Mouse (Mus musculus) lung, embryonic 14.5 days (tissue): ENCODE data around the gene Rad18. TPM values are rescaled to one million over a fixed set of nuclear protein-coding genes. Genes with fewer than 3 reads are reported as not detected.
"Not testable (repeated sequence)": the region's sequence is repeated elsewhere in the genome, so short reads cannot be mapped to it uniquely, and the experiment has no call there.

Experiments
- ATAC-seq: fragments of 200-750 bp; cut with Nextera tagmentation; 2 replicates; pipeline ENCODE4 v1.8.0; 2017; ENCODE audit warnings: mild to moderate bottlenecking, moderate TSS enrichment, moderate library complexity; ENCODE audit not compliant: insufficient read depth
- DNase-seq: peaks from one replicate; pipeline ENCODE4 v3.0.0-alpha.2; 2015
- H3K27ac ChIP-seq: fragments of 300-500 bp; sonication (generic); 2 replicates; pipeline ENCODE4 v1.5.1; 2014; ENCODE audit warnings: low read depth, mild to moderate bottlenecking, moderate library complexity
- H3K27me3 ChIP-seq: fragments of 300-500 bp; sonication (generic); 2 replicates; pipeline ENCODE4 v1.6.1; 2014; ENCODE audit warnings: low read length, control low read depth; ENCODE audit not compliant: insufficient read depth
- H3K36me3 ChIP-seq: fragments of 300-500 bp; sonication (generic); 2 replicates; pipeline ENCODE4 v1.6.1; 2014; ENCODE audit warnings: control low read depth; ENCODE audit not compliant: insufficient read depth
- H3K4me1 ChIP-seq: fragments of 300-500 bp; sonication (generic); 2 replicates; pipeline ENCODE4 v1.6.1; 2014; ENCODE audit warnings: antibody characterized with exemption, control low read depth; ENCODE audit not compliant: insufficient read depth
- H3K4me2 ChIP-seq: fragments of 300-500 bp; sonication (generic); 2 replicates; pipeline ENCODE4 v1.6.1; 2014; ENCODE audit warnings: mild to moderate bottlenecking
- H3K4me3 ChIP-seq: fragments of 300-500 bp; sonication (generic); 2 replicates; pipeline ENCODE4 v1.5.1; 2014; ENCODE audit warnings: low read depth, low read length
- H3K9ac ChIP-seq: fragments of 300-500 bp; sonication (generic); 2 replicates; pipeline ENCODE4 v1.6.1; 2014
- H3K9me3 ChIP-seq: fragments of 300-500 bp; sonication (generic); 2 replicates; pipeline ENCODE4 v1.6.1; 2016; ENCODE audit warnings: low read depth, low read length, control low read depth
- CTCF ChIP-seq: IDR thresholded peaks from 2 replicates; pipeline ENCODE4 v1.5.1; 2016; ENCODE audit warnings: antibody characterized with exemption, low read depth
- WGBS: fragments of 180-500 bp; shearing (Covaris S2); extraction: QIAGEN DNeasy Blood & Tissue Kit; methylation state at CpG from one replicate; pipeline ENCODE4 v1.1.7; 2014; 5-methylcytosine and 5-hydroxymethylcytosine counted together
- polyA plus RNA-seq: library from polyadenylated mRNA; unstranded; fragments of >200 nt; fragmentation: Nextera tagmentation; extraction: Ambion mirVana; gene quantifications from 2 replicates; pipeline ENCODE4 v1.2.1, GENCODE M21; 2014

Gene Rad18
- polyA plus RNA-seq, 1 experiment from 2014 or later: 55.5 TPM

GRCm38 (mm10) chr6:112717168-112717567 lies 20.7 kb upstream of the Rad18 start:
- TF ChIP-seq CTCF: peak; percentile 64
- ATAC-seq (no peak), DNase-seq (peak; percentile 49)
- 41% methylated on average over 5 of the region's 5 CpGs for WGBS
- no peaks in the 10 kb centered on the region for H3K9me3 ChIP-seq
- H3K4me2 ChIP-seq: no peak overlapping the region
- no peak overlapping the region for H3K9ac ChIP-seq
- H3K27me3 ChIP-seq: no peaks in the 10 kb centered on the region
- H3K4me3 ChIP-seq: no peak overlapping the region
- H3K36me3 ChIP-seq: no peaks in the 10 kb centered on the region
- no peaks in the 10 kb centered on the region for H3K4me1 ChIP-seq
- H3K27ac ChIP-seq: no peak overlapping the region

GRCm38 (mm10) chr6:112713951-112714350 lies 17.5 kb upstream of the Rad18 start:
- no peak for ATAC-seq
- Histone ChIP-seq H3K36me3 (no peaks in the 10 kb centered on the region), H3K27ac (no peak overlapping the region), H3K4me2 (no peak overlapping the region), H3K4me1 (no peaks in the 10 kb centered on the region), H3K4me3 (no peak overlapping the region), H3K27me3 (no peaks in the 10 kb centered on the region), H3K9ac (no peak overlapping the region), H3K9me3 (no peaks in the 10 kb centered on the region)
- no peak for TF ChIP-seq CTCF
- WGBS: 77% methylated on average over 3 of the region's 3 CpGs
- DNase-seq: no peak

GRCm38 (mm10) chr6:112702296-112702695 lies 5.8 kb upstream of the Rad18 start:
- H3K27ac ChIP-seq, DNase-seq, ATAC-seq, H3K9ac ChIP-seq, H3K4me3 ChIP-seq, H3K36me3 ChIP-seq, H3K4me1 ChIP-seq, H3K9me3 ChIP-seq, H3K27me3 ChIP-seq, H3K4me2 ChIP-seq: not testable (repeated sequence)
- WGBS: 76% methylated on average over 4 of the region's 4 CpGs

- peak; percentile 86 for TF ChIP-seq CTCF
- no peaks in the 10 kb centered on the region for H3K9me3 ChIP-seq
- no peak for ATAC-seq
- no peak overlapping the region for H3K4me2 ChIP-seq
- WGBS: 0% methylated on average over 1 of the region's 1 CpGs
- H3K27ac ChIP-seq: no peak overlapping the region
- H3K27me3 ChIP-seq: no peaks in the 10 kb centered on the region
- peak; percentile 83 for DNase-seq
- H3K4me1 ChIP-seq: peaks cover 8% of the 10 kb centered on the region; the same call in 1 of the 2 replicates
- no peaks in the 10 kb centered on the region for H3K36me3 ChIP-seq
- H3K9ac ChIP-seq: no peak overlapping the region
- no peak overlapping the region for H3K4me3 ChIP-seq
Measured at GRCm38 (mm10) chr6:112700392-112700791, 3.9 kb upstream of the Rad18 start.

GRCm38 (mm10) chr6:112699115-112699514 lies 2.6 kb upstream of the Rad18 start:
- DNase-seq (no peak), ATAC-seq (no peak)
- Histone ChIP-seq H3K9ac (no peak overlapping the region), H3K36me3 (no peaks in the 10 kb centered on the region), H3K4me2 (no peak overlapping the region), H3K27ac (no peak overlapping the region), H3K27me3 (no peaks in the 10 kb centered on the region), H3K9me3 (no peaks in the 10 kb centered on the region), H3K4me3 (no peak overlapping the region), H3K4me1 (peaks cover 9% of the 10 kb centered on the region; the same call in 1 of the 2 replicates)
- TF ChIP-seq CTCF: no peak
- WGBS: 37% methylated on average over 1 of the region's 1 CpGs

GRCm38 (mm10) chr6:112694492-112694891 lies 2.0 kb downstream of the Rad18 start:
- no peak for TF ChIP-seq CTCF
- peaks cover 17% of the 10 kb centered on the region; the same call in 1 of the 2 replicates for H3K36me3 ChIP-seq
- no peak for DNase-seq
- H3K4me1 ChIP-seq: peaks cover 9% of the 10 kb centered on the region; the same call in 1 of the 2 replicates
- peak overlapping the region; percentile 20; the same call in 1 of the 2 replicates for H3K4me2 ChIP-seq
- ATAC-seq: no peak
- no peaks in the 10 kb centered on the region for H3K9me3 ChIP-seq
- WGBS: 90% methylated on average over 5 of the region's 5 CpGs
- no peak overlapping the region for H3K27ac ChIP-seq
- no peaks in the 10 kb centered on the region for H3K27me3 ChIP-seq
- no peak overlapping the region for H3K4me3 ChIP-seq
- no peak overlapping the region for H3K9ac ChIP-seq

- ATAC-seq: no peak
- no peak for DNase-seq
- Histone ChIP-seq H3K36me3 (peaks cover 38% of the 10 kb centered on the region), H3K27me3 (no peaks in the 10 kb centered on the region), H3K9ac (no peak overlapping the region), H3K4me3 (no peak overlapping the region), H3K9me3 (no peaks in the 10 kb centered on the region), H3K4me2 (no peak overlapping the region), H3K27ac (no peak overlapping the region), H3K4me1 (0 out of 2 replicates have a peak, but pooled peaks cover 5% of the 10 kb centered on the region)
- 85% methylated on average over 1 of the region's 1 CpGs for WGBS
- no peak for TF ChIP-seq CTCF
Measured at GRCm38 (mm10) chr6:112691523-112691922, 5.0 kb downstream of the Rad18 start.

- DNase-seq (no peak), ATAC-seq (no peak)
- Histone ChIP-seq H3K9me3 (no peaks in the 10 kb centered on the region), H3K36me3 (peaks cover 56% of the 10 kb centered on the region), H3K9ac (no peak overlapping the region), H3K4me3 (no peak overlapping the region), H3K27me3 (no peaks in the 10 kb centered on the region), H3K4me2 (no peak overlapping the region), H3K4me1 (no peaks in the 10 kb centered on the region), H3K27ac (no peak overlapping the region)
- 82% methylated on average over 3 of the region's 3 CpGs for WGBS
- TF ChIP-seq CTCF: no peak
Measured at GRCm38 (mm10) chr6:112688033-112688432, 8.5 kb downstream of the Rad18 start.
